Mouse (Mus musculus) limb, embryonic 14.5 days (tissue): ENCODE data around the gene Aig1. TPM values are rescaled to one million over a fixed set of nuclear protein-coding genes. Genes with fewer than 3 reads are reported as not detected.

Source experiments
- ATAC-seq: fragments of 200-750 bp; cut with Nextera tagmentation; 2 replicates; pipeline ENCODE4 v1.8.0; 2017; ENCODE audit warnings: low read depth, moderate number of reproducible peaks, moderate TSS enrichment; ENCODE audit not compliant: low FRiP score
- DNase-seq: peaks from one replicate; pipeline ENCODE4 v3.0.0-alpha.2; 2015; ENCODE audit warnings: low spot score
- H3K27ac ChIP-seq: fragments of 300-500 bp; sonication (generic); replicated peaks from 2 replicates; pipeline ENCODE4 v1.5.1; 2014; ENCODE audit warnings: low read depth, mild to moderate bottlenecking, low read length, moderate library complexity, mixed read lengths
- H3K27me3 ChIP-seq: fragments of 300-500 bp; sonication (generic); 2 replicates; pipeline ENCODE4 v1.6.1; 2014; ENCODE audit warnings: low read length, mixed read lengths; ENCODE audit not compliant: control insufficient read depth, insufficient read depth
- H3K36me3 ChIP-seq: fragments of 300-500 bp; sonication (generic); 2 replicates; pipeline ENCODE4 v1.6.1; 2014; ENCODE audit warnings: mild to moderate bottlenecking, low read length, moderate library complexity, mixed read lengths; ENCODE audit not compliant: control insufficient read depth, insufficient read depth
- H3K4me1 ChIP-seq: fragments of 300-500 bp; sonication (generic); 2 replicates; pipeline ENCODE4 v1.6.1; 2014; ENCODE audit warnings: antibody characterized with exemption, low read length, mixed read lengths; ENCODE audit not compliant: control insufficient read depth, insufficient read depth
- H3K4me2 ChIP-seq: fragments of 300-500 bp; sonication (generic); replicated peaks from 2 replicates; pipeline ENCODE4 v1.6.1; 2014; ENCODE audit warnings: low read depth, mild to moderate bottlenecking, low read length, moderate library complexity; ENCODE audit not compliant: severe bottlenecking
- H3K4me3 ChIP-seq: fragments of 300-500 bp; sonication (generic); replicated peaks from 2 replicates; pipeline ENCODE4 v1.5.1; 2014; ENCODE audit warnings: low read length
- H3K9ac ChIP-seq: fragments of 300-500 bp; sonication (generic); 2 replicates; pipeline ENCODE4 v1.6.1; 2014; ENCODE audit warnings: mild to moderate bottlenecking, low read depth, low read length, moderate library complexity; ENCODE audit not compliant: severe bottlenecking
- H3K9me3 ChIP-seq: fragments of 300-500 bp; sonication (generic); 2 replicates; pipeline ENCODE4 v1.6.1; 2016; ENCODE audit warnings: low read length; ENCODE audit not compliant: control insufficient read depth
- POLR2A ChIP-seq: fragments of 200-500 bp; IDR thresholded peaks from 2 replicates; pipeline ENCODE4 v1.8.0; 2012; ENCODE audit warnings: inconsistent platforms, mild to moderate bottlenecking, moderate library complexity, borderline replicate concordance; ENCODE audit not compliant: insufficient read depth, insufficient read length; ENCODE audit errors: extremely low read depth
- WGBS: fragments of 180-500 bp; shearing (Covaris S2); extraction: QIAGEN DNeasy Blood & Tissue Kit; methylation state at CpG from one replicate; pipeline ENCODE4 v1.1.7; 2014; 5-methylcytosine and 5-hydroxymethylcytosine counted together
- polyA plus RNA-seq, 2 experiments: library from polyadenylated mRNA; depleted of rRNA in 1 of 2; stranded (reverse) in 1 of 2; unstranded in 1 of 2; fragments of >200 nt; fragmentation: Nextera tagmentation in 1 of 2; extraction: Ambion mirVana in 1 of 2; gene quantifications; 2 replicates each; pipeline versions ENCODE4 v1.2.1 to v1.2.3; 2012 to 2014

Aig1 gene
- polyA plus RNA-seq, 2 experiments: 20.0 to 33.7 TPM

DNA sequence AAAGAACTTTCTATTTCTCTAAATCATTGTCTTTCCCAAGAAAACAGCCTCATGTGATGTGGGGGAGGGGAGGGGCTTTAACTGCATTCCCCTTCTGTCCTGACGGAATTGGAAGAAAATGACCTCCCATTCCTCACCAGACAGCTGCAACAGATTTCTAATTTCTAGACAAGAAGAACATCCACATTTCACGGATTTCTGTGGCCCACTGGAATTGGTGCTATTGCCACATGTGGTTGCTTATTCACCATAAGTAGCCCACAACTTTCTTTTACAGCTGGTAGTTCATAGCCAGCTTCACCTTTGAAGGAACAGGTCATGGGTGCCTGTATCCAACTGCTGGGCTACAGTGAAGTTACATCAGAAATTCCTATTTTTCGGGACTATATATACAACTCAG lies 93.9 kb downstream of the Aig1 start:
- H3K4me3 ChIP-seq: no peak overlapping the region
- no peaks in the 10 kb centered on the region for H3K9me3 ChIP-seq
- H3K4me1 ChIP-seq: peaks cover 6% of the 10 kb centered on the region; the same call in 1 of the 2 replicates
- H3K4me2 ChIP-seq: no peak overlapping the region
- ATAC-seq: no peak
- TF ChIP-seq POLR2A: no peak
- WGBS: 84% methylated on average over 3 of the region's 3 CpGs
- H3K27me3 ChIP-seq: 0 out of 2 replicates have a peak, but pooled peaks cover under 1% of the 10 kb centered on the region
- no peak overlapping the region for H3K9ac ChIP-seq
- DNase-seq: no peak
- H3K27ac ChIP-seq: no peak overlapping the region
- no peaks in the 10 kb centered on the region for H3K36me3 ChIP-seq

DNA sequence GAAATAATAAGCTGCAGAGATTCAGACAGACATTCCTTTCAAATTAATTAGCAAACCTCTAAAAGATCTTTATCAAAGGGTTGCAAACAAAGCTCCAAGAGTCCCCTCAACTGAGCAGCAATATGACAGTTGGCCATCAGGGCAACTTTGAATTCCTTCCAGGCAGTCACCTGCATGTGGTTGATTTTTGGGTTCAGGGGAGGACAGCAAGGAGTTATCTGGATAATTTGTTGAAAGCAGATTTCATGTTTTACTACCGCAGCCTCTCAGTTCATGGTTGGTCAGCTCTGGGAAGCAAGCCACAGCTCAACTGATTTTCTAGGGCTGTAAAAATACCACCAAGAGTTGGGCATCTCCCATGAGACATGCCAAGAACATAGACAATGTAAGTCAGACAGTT lies 98.1 kb downstream of the Aig1 start:
- no peak overlapping the region for H3K9ac ChIP-seq
- no peaks in the 10 kb centered on the region for H3K27me3 ChIP-seq
- H3K9me3 ChIP-seq: no peaks in the 10 kb centered on the region
- peaks cover 6% of the 10 kb centered on the region; the same call in 1 of the 2 replicates for H3K4me1 ChIP-seq
- no peak for DNase-seq
- WGBS: 65% methylated on average over 1 of the region's 1 CpGs
- no peak overlapping the region for H3K4me3 ChIP-seq
- no peak overlapping the region for H3K27ac ChIP-seq
- TF ChIP-seq POLR2A: no peak
- H3K4me2 ChIP-seq: no peak overlapping the region
- no peak for ATAC-seq
- no peaks in the 10 kb centered on the region for H3K36me3 ChIP-seq

DNA sequence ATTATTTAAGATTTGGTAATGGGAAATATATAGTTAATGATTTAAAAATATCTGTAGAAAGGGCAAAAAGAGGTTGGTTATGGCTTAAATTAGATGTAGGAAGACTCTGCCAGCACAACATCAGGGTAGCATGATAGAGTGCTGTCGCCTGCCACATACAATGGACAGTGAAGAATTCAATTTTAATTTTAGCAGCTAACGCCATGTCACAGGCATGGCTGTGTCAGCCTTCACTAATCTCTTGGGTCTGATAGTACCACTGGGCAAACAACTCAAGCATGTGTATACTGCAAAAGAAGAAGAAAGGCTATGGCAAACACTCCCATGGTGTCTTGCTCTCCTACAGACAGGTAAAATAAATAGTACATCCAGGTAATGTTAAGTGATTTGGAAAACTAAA lies 99.0 kb downstream of the Aig1 start:
- Histone ChIP-seq H3K27me3 (no peaks in the 10 kb centered on the region), H3K9ac (no peak overlapping the region), H3K27ac (no peak overlapping the region), H3K36me3 (no peaks in the 10 kb centered on the region), H3K4me3 (no peak overlapping the region), H3K4me2 (no peak overlapping the region), H3K4me1 (peaks cover 6% of the 10 kb centered on the region; the same call in 1 of the 2 replicates), H3K9me3 (no peaks in the 10 kb centered on the region)
- 82% methylated on average over 2 of the region's 2 CpGs for WGBS
- ATAC-seq (no peak), DNase-seq (no peak)
- no peak for TF ChIP-seq POLR2A

DNA sequence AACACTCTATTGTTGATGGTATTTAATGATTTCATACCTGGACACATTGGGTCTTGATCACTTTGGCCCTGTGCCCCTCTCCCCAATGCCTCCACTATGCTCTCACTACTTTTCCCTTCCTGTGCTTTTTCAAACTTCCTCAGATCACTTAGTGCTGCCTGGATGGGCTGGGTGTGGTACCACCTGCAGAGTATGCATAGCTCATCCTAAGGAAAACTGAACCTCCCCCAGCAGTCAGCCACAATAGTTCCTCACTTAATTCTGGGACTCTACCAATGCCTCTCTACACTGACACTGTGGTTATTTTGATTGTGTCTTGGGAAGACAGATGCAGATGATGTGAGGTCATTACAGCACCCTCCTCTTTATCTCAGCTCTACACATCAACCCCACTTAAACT lies 99.9 kb downstream of the Aig1 start:
- Histone ChIP-seq H3K27me3 (no peaks in the 10 kb centered on the region), H3K4me2 (no peak overlapping the region), H3K9ac (no peak overlapping the region), H3K36me3 (no peaks in the 10 kb centered on the region), H3K9me3 (no peaks in the 10 kb centered on the region), H3K4me1 (peaks cover 6% of the 10 kb centered on the region; the same call in 1 of the 2 replicates), H3K4me3 (no peak overlapping the region), H3K27ac (no peak overlapping the region)
- TF ChIP-seq POLR2A: no peak
- DNase-seq (no peak), ATAC-seq (no peak)

DNA sequence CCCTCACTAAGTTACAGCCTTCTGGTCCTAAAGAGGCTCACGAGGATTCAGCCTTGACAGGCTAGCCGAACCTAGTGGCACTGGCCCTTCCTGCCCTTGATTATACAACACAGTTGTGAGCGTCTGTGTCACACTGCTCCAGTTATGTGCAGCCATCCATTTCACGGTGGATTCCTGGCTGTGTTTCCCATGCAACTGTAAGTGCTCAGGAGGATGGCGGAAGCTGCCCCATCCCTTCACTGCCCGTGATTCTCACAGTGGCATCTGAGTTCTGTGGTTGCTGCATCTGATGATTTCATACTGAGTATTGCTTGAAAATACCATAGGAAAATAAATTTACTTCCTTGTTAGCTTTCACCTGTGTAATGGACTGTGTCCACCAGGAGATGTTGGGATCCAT lies 101.7 kb downstream of the Aig1 start:
- H3K27me3 ChIP-seq: no peaks in the 10 kb centered on the region

DNA sequence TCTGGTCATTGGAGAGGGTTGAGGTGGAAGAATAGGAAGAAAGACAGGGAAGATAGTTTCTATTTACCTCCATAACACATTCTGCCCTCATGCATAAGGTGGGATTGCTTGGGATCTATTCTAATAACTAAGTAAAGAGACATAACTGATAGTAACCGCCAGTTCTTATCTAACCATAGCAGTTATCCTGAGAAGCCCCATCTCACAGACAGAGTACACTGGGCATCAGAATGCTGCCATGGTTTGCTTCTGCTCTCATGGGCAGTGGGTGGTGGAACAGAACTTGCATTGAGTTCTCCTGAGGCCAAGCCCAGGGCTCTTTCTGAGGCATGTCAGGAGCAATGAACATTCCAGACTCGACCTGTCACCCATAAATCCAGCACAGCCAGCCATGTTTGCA lies 105.6 kb downstream of the Aig1 start:
- no peaks in the 10 kb centered on the region for H3K9me3 ChIP-seq
- H3K36me3 ChIP-seq: no peaks in the 10 kb centered on the region
- DNase-seq (no peak), ATAC-seq (no peak)
- H3K27ac ChIP-seq: no peak overlapping the region
- no peak overlapping the region for H3K4me2 ChIP-seq
- no peaks in the 10 kb centered on the region for H3K27me3 ChIP-seq
- no peak overlapping the region for H3K4me3 ChIP-seq
- H3K9ac ChIP-seq: no peak overlapping the region
- 51% methylated on average over 2 of the region's 2 CpGs for WGBS
- H3K4me1 ChIP-seq: no peaks in the 10 kb centered on the region
- TF ChIP-seq POLR2A: no peak

More for the DNA sequence above, 101.7 kb downstream of the Aig1 start:
- WGBS: 70% methylated on average over 6 of the region's 6 CpGs
- Histone ChIP-seq H3K36me3 (no peaks in the 10 kb centered on the region), H3K9ac (no peak overlapping the region), H3K4me1 (peaks cover 6% of the 10 kb centered on the region; the same call in 1 of the 2 replicates), H3K4me3 (no peak overlapping the region), H3K9me3 (no peaks in the 10 kb centered on the region), H3K27ac (no peak overlapping the region), H3K4me2 (no peak overlapping the region)
- ATAC-seq (no peak), DNase-seq (no peak)
- TF ChIP-seq POLR2A: no peak
